22 mouse cellular contexts compared by ENCODE assay signal in the genomic region with DNA sequence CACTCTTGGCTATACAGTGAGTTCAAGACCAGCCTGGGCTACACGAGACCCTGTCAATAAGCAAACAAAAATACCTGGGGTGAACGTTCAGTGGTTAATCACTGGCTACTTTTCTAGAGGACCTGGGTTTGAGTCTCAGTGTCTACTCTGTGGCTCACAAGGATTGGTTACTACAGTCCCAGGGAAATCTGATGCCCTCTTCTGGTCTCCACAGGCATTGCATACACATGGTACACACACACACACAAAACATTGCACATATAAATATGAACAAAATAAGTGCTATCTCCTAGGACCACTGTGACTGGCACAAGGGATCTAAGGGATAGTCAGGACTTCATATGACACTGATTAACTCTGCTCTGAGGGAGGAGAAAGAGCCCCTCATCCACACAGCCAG. TPM values are rescaled to one million over a fixed set of nuclear protein-coding genes. Genes with fewer than 3 reads are reported as not detected.
DNase-seq lines count a peak whose midpoint lies in the region; ATAC-seq and TF ChIP-seq lines count a peak whose summit lies in the region.
"Had no signal": no experiment of that assay in that cellular context is flagged by ENCODE, and none has a peak within 500 bp of the region (broad histone marks: within the 10 kb centered on the region; RNA-seq: fewer than 3 reads in every experiment).

No protein-coding gene starts in this region.

- no peak for ATAC-seq in midbrain, postnatal 0 days (ENCODE audit: low FRiP score)
- no peak for ATAC-seq in midbrain, embryonic 13.5 days
- no peak for ATAC-seq in stomach, postnatal 0 days (ENCODE audit: low FRiP score, low TSS enrichment)
- ATAC-seq: intestine, embryonic 16.5 days; midbrain, embryonic 16.5 days had no signal

- H3K36me3 ChIP-seq in midbrain, postnatal 0 days (ENCODE audit: insufficient read depth, low read length) = 0 out of 2 replicates have a peak, but pooled peaks cover 6% of the 10 kb centered on the region
- H3K36me3 ChIP-seq in midbrain, embryonic 13.5 days = peaks cover 24% of the 10 kb centered on the region
- 0 out of 2 replicates have a peak, but pooled peaks cover under 1% of the 10 kb centered on the region for H3K36me3 ChIP-seq in stomach, postnatal 0 days (ENCODE audit: control insufficient read depth, insufficient read depth, low read length)

- no peaks in the 10 kb centered on the region for H3K9me3 ChIP-seq in midbrain, postnatal 0 days (ENCODE audit: low read length)
- no peaks in the 10 kb centered on the region for H3K9me3 ChIP-seq in midbrain, embryonic 13.5 days
- no peaks in the 10 kb centered on the region for H3K9me3 ChIP-seq in stomach, postnatal 0 days (ENCODE audit: control insufficient read depth, low read length)
- H3K9me3 ChIP-seq: embryonic facial prominence, embryonic 12.5 days; heart, embryonic 12.5 days; limb, embryonic 10.5 days; neural tube, embryonic 15.5 days had no signal

- peaks cover 10% of the 10 kb centered on the region for H3K4me1 ChIP-seq in midbrain, postnatal 0 days (ENCODE audit: insufficient read depth, low read length)
- H3K4me1 ChIP-seq in midbrain, embryonic 13.5 days (replicated peaks) = peaks cover 20% of the 10 kb centered on the region
- peaks cover 4% of the 10 kb centered on the region; the same call in 1 of the 2 replicates for H3K4me1 ChIP-seq in stomach, postnatal 0 days (replicated peaks; ENCODE audit: control insufficient read depth, insufficient read depth)

- no peak overlapping the region for H3K4me2 ChIP-seq in midbrain, postnatal 0 days (ENCODE audit: low read depth, low read length, poor library complexity, severe bottlenecking)
- H3K4me2 ChIP-seq in midbrain, embryonic 13.5 days (replicated peaks) = no peak overlapping the region
- H3K4me2 ChIP-seq in stomach, postnatal 0 days (replicated peaks; ENCODE audit: low read depth) = no peak overlapping the region
- H3K4me2 ChIP-seq: embryonic facial prominence, embryonic 12.5 days; heart, embryonic 12.5 days; hindbrain, embryonic 14.5 days; neural tube, embryonic 15.5 days had no signal

- 91% methylated on average over 2 of the region's 2 CpGs for WGBS in midbrain, postnatal 0 days
- WGBS in midbrain, embryonic 13.5 days = 92% methylated on average over 2 of the region's 2 CpGs
- WGBS in stomach, postnatal 0 days = 89% methylated on average over 2 of the region's 2 CpGs

- no peaks in the 10 kb centered on the region for H3K27me3 ChIP-seq in midbrain, postnatal 0 days (ENCODE audit: insufficient read depth, low read length)
- H3K27me3 ChIP-seq in midbrain, embryonic 13.5 days = no peaks in the 10 kb centered on the region
- H3K27me3 ChIP-seq in stomach, postnatal 0 days (ENCODE audit: control insufficient read depth, insufficient read depth, low read length) = no peaks in the 10 kb centered on the region
- H3K27me3 ChIP-seq: embryonic facial prominence, embryonic 12.5 days; heart, embryonic 12.5 days; neural tube, embryonic 15.5 days had no signal

- no peak overlapping the region for H3K27ac ChIP-seq in gastrocnemius, adult 2 months
- no peak overlapping the region for H3K27ac ChIP-seq in layer of hippocampus, adult 2 months
- no peak overlapping the region for H3K27ac ChIP-seq in midbrain, postnatal 0 days (ENCODE audit: low read depth, low read length)
- no peak overlapping the region for H3K27ac ChIP-seq in midbrain, embryonic 13.5 days
- no peak overlapping the region for H3K27ac ChIP-seq in stomach, postnatal 0 days (replicated peaks)
- H3K27ac ChIP-seq: embryonic facial prominence, embryonic 12.5 days; hindbrain, embryonic 14.5 days; limb, embryonic 10.5 days; macrophage; neural tube, embryonic 15.5 days had no signal

- TF ChIP-seq CTCF in gastrocnemius, adult 2 months (IDR thresholded peaks at IDR 0.05) = peak; percentile 23; the same call in 1 of the 2 replicates
- TF ChIP-seq CTCF in layer of hippocampus, adult 2 months (conservative IDR thresholded peaks at IDR 0.05) = peak; percentile 52
- peak; percentile 42 for TF ChIP-seq CTCF in midbrain, postnatal 0 days (IDR thresholded peaks at IDR 0.05)
- TF ChIP-seq CTCF in stomach, postnatal 0 days (IDR thresholded peaks at IDR 0.05; ENCODE audit: low read depth) = peak; percentile 49

- DNase-seq in gastrocnemius, adult 2 months = no peak
- DNase-seq in gastrocnemius, postnatal 25 days = no peak
- no peak for DNase-seq in layer of hippocampus, adult 2 months (ENCODE audit: low spot score in 2 of 2)
- no peak for DNase-seq in layer of hippocampus, adult 11-12 months (ENCODE audit: low spot score)
- DNase-seq in midbrain, postnatal 0 days (ENCODE audit: low spot score) = no peak
- DNase-seq in stomach, postnatal 0 days (ENCODE audit: low spot score) = no peak
- DNase-seq in right cerebral cortex, adult 2 months (ENCODE audit: low spot score in 2 of 2) = no peak
- DNase-seq: adrenal gland, postnatal 36 days; cerebellum, postnatal 14 days; heart, postnatal 36 days; kidney, postnatal 4 days; lung, adult 2 months; right cerebral cortex, adult 18-20 months had no signal

- no peak for TF ChIP-seq EP300 in stomach, postnatal 0 days (optimal IDR thresholded peaks at IDR 0.05)

- no peak overlapping the region for H3K9ac ChIP-seq in midbrain, postnatal 0 days (replicated peaks; ENCODE audit: low read length, poor library complexity, severe bottlenecking)
- H3K9ac ChIP-seq in midbrain, embryonic 13.5 days (replicated peaks) = no peak overlapping the region
- H3K9ac ChIP-seq in stomach, postnatal 0 days (ENCODE audit: low read length) = no peak overlapping the region
- H3K9ac ChIP-seq: embryonic facial prominence, embryonic 12.5 days; heart, embryonic 12.5 days; hindbrain, embryonic 14.5 days; neural tube, embryonic 15.5 days had no signal

- no peak overlapping the region for H3K4me3 ChIP-seq in gastrocnemius, adult 2 months
- no peak overlapping the region for H3K4me3 ChIP-seq in layer of hippocampus, adult 2 months
- no peak overlapping the region for H3K4me3 ChIP-seq in midbrain, postnatal 0 days (ENCODE audit: low read depth, low read length)
- H3K4me3 ChIP-seq in midbrain, embryonic 13.5 days (replicated peaks) = no peak overlapping the region
- H3K4me3 ChIP-seq in stomach, postnatal 0 days (ENCODE audit: low read depth, low read length) = no peak overlapping the region
- H3K4me3 ChIP-seq: embryonic facial prominence, embryonic 12.5 days; heart, embryonic 12.5 days; limb, embryonic 10.5 days; neural tube, embryonic 15.5 days had no signal

- intact Hi-C loops in gastrocnemius, adult 2 months (cut with DNase I) = no loop called here

RNA-seq across cellular contexts. Expression of gene Dolpp1, which starts 3.1 kb away (rescaled TPM):
- 1 to 10 TPM; 5.3 to 6.1 TPM for total RNA-seq in gastrocnemius, adult 2 months (2021)
- total RNA-seq in gastrocnemius, postnatal 25 days (2021) = 1 to 10 TPM; 5.2 to 6.8 TPM
- 10 to 100 TPM; 22.8 to 24.0 TPM for total RNA-seq in layer of hippocampus, adult 2 months (2021)
- 96.2 and 103 TPM in 2 replicates for total RNA-seq in midbrain, postnatal 0 days (2014; rRNA removed)
- polyA plus RNA-seq in midbrain, postnatal 0 days (2015; fragmentation: Nextera tagmentation; extraction: Ambion mirVana) = 56.6 and 59.7 TPM in 2 replicates
- polyA plus RNA-seq in midbrain, embryonic 13.5 days (2015; fragmentation: Nextera tagmentation; extraction: Ambion mirVana) = 54.7 and 56.6 TPM in 2 replicates
- polyA plus RNA-seq in stomach, postnatal 0 days (2015; fragmentation: Nextera tagmentation; extraction: Ambion mirVana) = 29.8 and 32.9 TPM in 2 replicates

RNA-seq across cellular contexts. Expression of gene Miga2, which starts 25.0 kb away (rescaled TPM):
- 10 to 100 TPM; 15.5 to 39.0 TPM for total RNA-seq in gastrocnemius, adult 2 months (2021)
- 10 to 100 TPM; 22.8 to 23.8 TPM for total RNA-seq in gastrocnemius, postnatal 25 days (2021)
- 100 to 1,000 TPM; 112 to 120 TPM for total RNA-seq in layer of hippocampus, adult 2 months (2021)
- 64.2 and 72.3 TPM in 2 replicates for total RNA-seq in midbrain, postnatal 0 days (2014; rRNA removed)
- 28.7 and 34.8 TPM in 2 replicates for polyA plus RNA-seq in midbrain, postnatal 0 days (2015; fragmentation: Nextera tagmentation; extraction: Ambion mirVana)
- 29.4 and 30.2 TPM in 2 replicates for polyA plus RNA-seq in midbrain, embryonic 13.5 days (2015; fragmentation: Nextera tagmentation; extraction: Ambion mirVana)
- polyA plus RNA-seq in stomach, postnatal 0 days (2015; fragmentation: Nextera tagmentation; extraction: Ambion mirVana) = 16.8 and 17.8 TPM in 2 replicates

RNA-seq across cellular contexts. Expression of gene Crat, which starts 26.6 kb away (rescaled TPM):
- total RNA-seq in gastrocnemius, adult 2 months (2021) = 100 to 1,000 TPM; 362 to 422 TPM
- total RNA-seq in gastrocnemius, postnatal 25 days (2021) = 100 to 1,000 TPM; 315 to 363 TPM
- total RNA-seq in layer of hippocampus, adult 2 months (2021) = 10 to 100 TPM; 50.9 to 51.6 TPM
- total RNA-seq in midbrain, postnatal 0 days (2014; rRNA removed) = 32.6 and 38.0 TPM in 2 replicates
- 24.9 and 27.4 TPM in 2 replicates for polyA plus RNA-seq in midbrain, postnatal 0 days (2015; fragmentation: Nextera tagmentation; extraction: Ambion mirVana)
- polyA plus RNA-seq in midbrain, embryonic 13.5 days (2015; fragmentation: Nextera tagmentation; extraction: Ambion mirVana) = 18.5 and 21.9 TPM in 2 replicates
- polyA plus RNA-seq in stomach, postnatal 0 days (2015; fragmentation: Nextera tagmentation; extraction: Ambion mirVana) = 22.0 and 25.9 TPM in 2 replicates

RNA-seq across cellular contexts. Expression of gene Ptpa, which starts 26.8 kb away (rescaled TPM):
- 10 to 100 TPM; 48.9 to 86.1 TPM for total RNA-seq in gastrocnemius, adult 2 months (2021)
- 10 to 100 TPM; 67.1 to 68.5 TPM for total RNA-seq in gastrocnemius, postnatal 25 days (2021)
- 100 to 1,000 TPM; 152 to 168 TPM for total RNA-seq in layer of hippocampus, adult 2 months (2021)
- 139 and 147 TPM in 2 replicates for total RNA-seq in midbrain, postnatal 0 days (2014; rRNA removed)
- polyA plus RNA-seq in midbrain, postnatal 0 days (2015; fragmentation: Nextera tagmentation; extraction: Ambion mirVana) = 138 and 141 TPM in 2 replicates
- 128 and 134 TPM in 2 replicates for polyA plus RNA-seq in midbrain, embryonic 13.5 days (2015; fragmentation: Nextera tagmentation; extraction: Ambion mirVana)
- polyA plus RNA-seq in stomach, postnatal 0 days (2015; fragmentation: Nextera tagmentation; extraction: Ambion mirVana) = 76.6 and 79.6 TPM in 2 replicates

RNA-seq across cellular contexts. Expression of gene Sh3glb2, which starts 29.9 kb away (rescaled TPM):
- total RNA-seq in gastrocnemius, adult 2 months (2021) = 10 to 100 TPM; 12.7 to 18.8 TPM
- 10 to 100 TPM; 16.2 to 21.2 TPM for total RNA-seq in gastrocnemius, postnatal 25 days (2021)
- 100 to 1,000 TPM; 287 to 288 TPM for total RNA-seq in layer of hippocampus, adult 2 months (2021)
- 375 and 403 TPM in 2 replicates for total RNA-seq in midbrain, postnatal 0 days (2014; rRNA removed)
- polyA plus RNA-seq in midbrain, postnatal 0 days (2015; fragmentation: Nextera tagmentation; extraction: Ambion mirVana) = 185 and 199 TPM in 2 replicates
- polyA plus RNA-seq in midbrain, embryonic 13.5 days (2015; fragmentation: Nextera tagmentation; extraction: Ambion mirVana) = 147 and 158 TPM in 2 replicates
- polyA plus RNA-seq in stomach, postnatal 0 days (2015; fragmentation: Nextera tagmentation; extraction: Ambion mirVana) = 84.9 and 102 TPM in 2 replicates
